Mouse (Mus musculus): Measurements from ENCODE around the gene Myo6. TPM values are rescaled to one million over a fixed set of nuclear protein-coding genes. Genes with fewer than 3 reads are reported as not detected.

The Myo6 gene
- total RNA-seq, 2 experiments from 2014 or later = 0.51 to 1.3 TPM

- ATAC-seq (ENCODE audit: poor library complexity, severe bottlenecking) = peak; percentile 60
Observed at GRCm38 (mm10) chr9:80344451-80345000, 179.7 kb downstream of the Myo6 start.

GRCm38 (mm10) chr9:80351295-80351677 lies 186.5 kb downstream of the Myo6 start:
- no peak for ATAC-seq (ENCODE audit: poor library complexity, severe bottlenecking)

GRCm38 (mm10) chr9:80351678-80352331 lies 187.0 kb downstream of the Myo6 start:
- no peak for ATAC-seq (ENCODE audit: poor library complexity, severe bottlenecking)

- ATAC-seq (ENCODE audit: poor library complexity, severe bottlenecking) = no peak
Observed at GRCm38 (mm10) chr9:80360063-80360462, 195.2 kb downstream of the Myo6 start.

Other genes with a start within 250 kb of the Myo6 start
- gene Filip1, start 152.2 kb upstream of the Myo6 start, total RNA-seq (2015) = 0.07 TPM in 1 of 2 replicates, not detected in the other
- 0.11 and 0.94 TPM in 2 replicates for gene Filip1, start 152.2 kb upstream of the Myo6 start, total RNA-seq (2017)
- 107 and 112 TPM in 2 replicates for gene Senp6, start 98.1 kb upstream of the Myo6 start, total RNA-seq (2015)
- 88.1 and 101 TPM in 2 replicates for gene Senp6, start 98.1 kb upstream of the Myo6 start, total RNA-seq (2017)

Measured in megakaryocyte, adult 5-6 weeks (primary cell).